Mouse (Mus musculus): ENCODE results near the gene Styx.
"Not testable (repeated sequence)": the region's sequence is repeated elsewhere in the genome, so short reads cannot be mapped to it uniquely, and the experiment has no call there.

Styx gene

GRCm38 (mm10) chr14:45364211-45365195 is 13.6 kb downstream of the Styx start:
- DNase-seq (ENCODE audit: low spot score in 2 of 2), result peak; percentile 57 to 66

- no peak for DNase-seq (ENCODE audit: low spot score in 2 of 2)
These were observed 14.3 kb downstream of the Styx start for GRCm38 (mm10) chr14:45365196-45365587.

- no peak for DNase-seq (ENCODE audit: low spot score in 2 of 2)
These were observed 27.9 kb downstream of the Styx start for GRCm38 (mm10) chr14:45378771-45379170.

GRCm38 (mm10) chr14:45380756-45381155 is 29.9 kb downstream of the Styx start:
- DNase-seq (ENCODE audit: low spot score in 2 of 2), result no peak

- DNase-seq (ENCODE audit: low spot score in 2 of 2), result no peak
These were observed 32.0 kb downstream of the Styx start for GRCm38 (mm10) chr14:45382912-45383311.

GRCm38 (mm10) chr14:45385596-45385995 is 34.7 kb downstream of the Styx start:
- DNase-seq (ENCODE audit: low spot score in 2 of 2), result no peak

GRCm38 (mm10) chr14:45387480-45387879 is 36.6 kb downstream of the Styx start:
- DNase-seq (ENCODE audit: low spot score in 2 of 2), result no peak

- DNase-seq (ENCODE audit: low spot score in 2 of 2), result peak; percentile 89 to 90
These were observed 37.7 kb downstream of the Styx start for GRCm38 (mm10) chr14:45388345-45389181.

GRCm38 (mm10) chr14:45389194-45389593 is 38.3 kb downstream of the Styx start:
- no peak for DNase-seq (ENCODE audit: low spot score in 2 of 2)

- DNase-seq (ENCODE audit: low spot score in 2 of 2), result no peak
These were observed 48.9 kb downstream of the Styx start for GRCm38 (mm10) chr14:45399836-45400235.

- no peak for DNase-seq (ENCODE audit: low spot score in 2 of 2)
These were observed 52.8 kb downstream of the Styx start for GRCm38 (mm10) chr14:45403651-45404050.

- DNase-seq (ENCODE audit: low spot score in 2 of 2), result not testable (repeated sequence)
These were observed 53.9 kb downstream of the Styx start, which contains the start of gene Gnpnat1 for GRCm38 (mm10) chr14:45404813-45405212. Gnpnat1 (minus strand) TSS chr14:45404913.

- no peak for DNase-seq (ENCODE audit: low spot score in 2 of 2)
These were observed 65.4 kb downstream of the Styx start for GRCm38 (mm10) chr14:45416265-45416664.

- no peak for DNase-seq (ENCODE audit: low spot score in 2 of 2)
These were observed 67.7 kb downstream of the Styx start for GRCm38 (mm10) chr14:45418553-45418952.

GRCm38 (mm10) chr14:45419323-45419722 is 68.4 kb downstream of the Styx start:
- DNase-seq (ENCODE audit: low spot score in 2 of 2), result no peak

GRCm38 (mm10) chr14:45422371-45422770 is 71.5 kb downstream of the Styx start:
- DNase-seq (ENCODE audit: low spot score in 2 of 2), result no peak

- DNase-seq (ENCODE audit: low spot score in 2 of 2), result peak in 1 of 2 experiments; percentile 43
These were observed 72.3 kb downstream of the Styx start for GRCm38 (mm10) chr14:45423220-45423619.

GRCm38 (mm10) chr14:45430066-45430842 is 79.4 kb downstream of the Styx start:
- no peak for DNase-seq (ENCODE audit: low spot score in 2 of 2)

GRCm38 (mm10) chr14:45432003-45432402 is 81.1 kb downstream of the Styx start:
- no peak for DNase-seq (ENCODE audit: low spot score in 2 of 2)

- DNase-seq (ENCODE audit: low spot score in 2 of 2), result no peak
These were observed 83.3 kb downstream of the Styx start for GRCm38 (mm10) chr14:45434220-45434619.

- DNase-seq (ENCODE audit: low spot score in 2 of 2), result no peak
These were observed 87.5 kb downstream of the Styx start for GRCm38 (mm10) chr14:45438250-45438930.
